Mouse (Mus musculus): ENCODE results near the gene Gba2. TPM values are rescaled to one million over a fixed set of nuclear protein-coding genes. Genes with fewer than 3 reads are reported as not detected.

The Gba2 gene
- polyA plus RNA-seq, 1 experiment from 2014 or later, result 50.5 TPM

DNA sequence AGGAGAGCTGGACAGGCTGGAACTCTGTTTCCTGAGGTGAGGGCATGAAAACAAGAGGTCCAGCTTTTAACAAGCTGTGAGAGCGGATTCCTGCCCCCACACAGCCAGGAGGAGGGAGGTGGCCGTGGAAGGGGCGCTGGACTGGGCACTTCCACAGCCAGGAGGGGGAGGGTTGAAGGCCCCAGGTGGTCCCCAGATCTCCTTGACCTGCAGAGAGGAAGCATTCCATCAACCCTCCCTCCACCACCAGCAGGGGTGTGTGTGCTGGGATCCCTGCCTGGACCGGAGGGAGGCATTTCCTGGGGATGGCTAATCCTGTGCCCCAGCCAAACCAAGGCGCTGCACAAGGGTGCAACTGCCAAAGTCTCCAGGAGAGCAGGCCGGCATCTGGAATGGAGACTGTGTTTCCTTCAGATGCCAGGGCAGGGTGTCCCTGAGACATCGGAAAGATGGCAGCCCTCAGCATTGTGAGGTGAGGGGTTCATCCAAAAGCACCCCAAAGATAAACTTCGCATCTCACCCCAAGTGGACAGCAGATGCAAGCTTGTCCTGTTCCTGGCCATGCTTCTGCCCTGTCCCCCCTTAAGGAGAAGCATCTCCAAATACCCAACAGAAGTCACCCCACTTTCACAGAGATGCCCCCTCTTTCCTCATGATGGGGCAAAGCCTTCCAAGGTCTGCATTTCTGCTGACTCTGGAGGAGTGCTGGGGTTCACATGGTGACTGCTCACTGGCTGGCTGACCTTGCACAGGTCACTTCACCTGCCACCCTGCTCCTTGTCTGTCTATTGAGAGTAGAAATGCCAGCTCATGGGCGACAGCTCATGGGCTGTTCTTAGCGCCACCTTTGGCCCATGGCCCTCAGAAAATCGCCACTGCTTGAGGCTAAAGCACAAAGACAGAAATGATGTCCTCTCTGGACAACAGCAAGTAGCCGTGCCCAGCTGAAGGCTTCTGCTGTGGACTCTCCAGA is 6.1 kb upstream of the Gba2 start, which contains the start of gene Msmp:
Gene Msmp, minus strand, starts transcription at position 51 of the 973 bp plus-strand sequence.
- Histone ChIP-seq H3K27me3 (ENCODE audit: control insufficient read depth, insufficient read depth, low read length) (no peaks in the 10 kb centered on the region), H3K9ac (replicated peaks; ENCODE audit: low read length) (no peak within 1 kb of the TSS), H3K36me3 (ENCODE audit: control insufficient read depth, insufficient read depth, low read length) (peaks cover 44% of the 10 kb centered on the region), H3K27ac (replicated peaks; ENCODE audit: low read depth, low read length) (no peak within 1 kb of the TSS), H3K4me2 (ENCODE audit: low read length) (no peak within 1 kb of the TSS), H3K4me1 (ENCODE audit: control insufficient read depth, insufficient read depth, low read length) (peaks cover 3% of the 10 kb centered on the region; the same call in 1 of the 2 replicates), H3K4me3 (replicated peaks; ENCODE audit: low read depth, low read length) (no peak within 1 kb of the TSS), H3K9me3 (ENCODE audit: control insufficient read depth, low read length) (no peaks in the 10 kb centered on the region)
- 76% methylated on average over 12 of the region's 12 CpGs for WGBS
- no peak for ATAC-seq (ENCODE audit: low FRiP score, low TSS enrichment)
- DNase-seq, result no peak

DNA sequence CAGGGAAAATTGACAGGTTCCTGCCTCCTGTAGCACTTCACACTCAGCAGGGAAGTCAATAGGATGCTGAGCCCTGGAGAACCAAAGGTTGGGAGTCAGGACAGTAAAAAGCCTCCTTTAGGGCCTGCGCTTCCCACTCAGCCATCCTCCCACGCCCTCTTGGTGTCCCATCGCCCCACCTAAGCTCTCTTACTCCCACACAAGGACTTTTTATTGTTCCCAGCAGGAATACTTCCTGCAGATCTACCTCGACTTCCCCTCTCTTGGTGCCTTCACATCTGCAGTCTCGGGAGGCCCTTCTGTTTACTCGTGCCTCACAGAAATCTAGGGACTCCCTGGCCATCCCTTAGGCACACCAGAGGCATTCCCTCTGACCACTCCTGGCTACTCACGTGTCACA is 4.7 kb upstream of the Gba2 start:
- no peak for DNase-seq
- Histone ChIP-seq H3K9ac (replicated peaks; ENCODE audit: low read length) (no peak overlapping the region), H3K4me2 (ENCODE audit: low read length) (no peak overlapping the region), H3K4me3 (replicated peaks; ENCODE audit: low read depth, low read length) (no peak overlapping the region), H3K27ac (replicated peaks; ENCODE audit: low read depth, low read length) (no peak overlapping the region), H3K9me3 (ENCODE audit: control insufficient read depth, low read length) (no peaks in the 10 kb centered on the region), H3K27me3 (ENCODE audit: control insufficient read depth, insufficient read depth, low read length) (no peaks in the 10 kb centered on the region), H3K36me3 (ENCODE audit: control insufficient read depth, insufficient read depth, low read length) (peaks cover 44% of the 10 kb centered on the region), H3K4me1 (ENCODE audit: control insufficient read depth, insufficient read depth, low read length) (peaks cover 6% of the 10 kb centered on the region; the same call in 1 of the 2 replicates)
- ATAC-seq (ENCODE audit: low FRiP score, low TSS enrichment), result no peak
- WGBS, result 78% methylated on average over 7 of the region's 7 CpGs

DNA sequence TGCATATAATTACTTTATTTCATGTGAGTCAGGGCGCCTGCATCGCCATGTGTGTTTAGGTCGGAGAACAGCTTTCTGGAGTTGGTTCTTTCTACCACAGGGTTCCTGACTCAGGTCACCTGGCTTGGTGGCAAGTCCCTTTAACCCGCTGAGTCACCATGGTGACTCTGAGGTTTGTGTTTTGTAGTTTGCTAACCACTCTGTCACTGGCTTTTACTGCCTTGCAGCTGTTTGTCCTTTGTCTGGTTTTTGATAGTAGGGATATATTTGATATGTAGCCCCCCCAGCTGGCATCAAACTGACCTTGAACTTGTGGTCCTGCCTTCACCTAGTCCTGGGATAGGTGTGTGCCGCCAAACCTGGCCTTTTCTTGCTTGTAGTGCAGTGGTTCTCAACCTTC is 3.6 kb upstream of the Gba2 start:
- H3K4me1 ChIP-seq (ENCODE audit: control insufficient read depth, insufficient read depth, low read length), result peaks cover 12% of the 10 kb centered on the region
- WGBS, result 96% methylated on average over 5 of the region's 5 CpGs
- peaks cover 44% of the 10 kb centered on the region for H3K36me3 ChIP-seq (ENCODE audit: control insufficient read depth, insufficient read depth, low read length)
- H3K9me3 ChIP-seq (ENCODE audit: control insufficient read depth, low read length), result no peaks in the 10 kb centered on the region
- H3K9ac ChIP-seq (replicated peaks; ENCODE audit: low read length), result no peak overlapping the region
- no peak for DNase-seq
- ATAC-seq (ENCODE audit: low FRiP score, low TSS enrichment), result no peak
- no peak overlapping the region for H3K27ac ChIP-seq (replicated peaks; ENCODE audit: low read depth, low read length)
- no peaks in the 10 kb centered on the region for H3K27me3 ChIP-seq (ENCODE audit: control insufficient read depth, insufficient read depth, low read length)
- no peak overlapping the region for H3K4me2 ChIP-seq (ENCODE audit: low read length)
- H3K4me3 ChIP-seq (replicated peaks; ENCODE audit: low read depth, low read length), result no peak overlapping the region

DNA sequence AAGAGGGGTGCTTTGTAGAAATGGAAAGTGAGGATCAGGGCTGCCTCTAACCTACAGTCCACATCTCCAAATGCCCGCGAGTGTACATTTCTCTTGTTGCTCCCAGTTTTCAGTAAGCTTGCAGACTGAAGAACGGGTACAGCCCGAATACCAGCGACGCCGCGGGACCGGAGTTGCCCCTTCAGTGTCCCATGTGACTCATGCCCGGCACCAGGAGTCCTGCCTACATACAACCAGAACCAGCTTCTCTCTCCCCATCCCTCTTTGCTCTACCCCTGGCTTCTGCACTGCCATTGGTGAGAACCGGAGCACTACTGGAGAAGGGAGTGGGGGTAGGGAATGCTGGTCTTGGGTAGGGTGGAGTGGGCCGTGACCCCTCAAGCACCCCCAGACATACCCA is 2.7 kb upstream of the Gba2 start:
- ATAC-seq (ENCODE audit: low FRiP score, low TSS enrichment) (no peak), DNase-seq (no peak)
- no peak overlapping the region for H3K27ac ChIP-seq (replicated peaks; ENCODE audit: low read depth, low read length)
- H3K9me3 ChIP-seq (ENCODE audit: control insufficient read depth, low read length), result no peaks in the 10 kb centered on the region
- no peak overlapping the region for H3K9ac ChIP-seq (replicated peaks; ENCODE audit: low read length)
- no peak overlapping the region for H3K4me3 ChIP-seq (replicated peaks; ENCODE audit: low read depth, low read length)
- no peaks in the 10 kb centered on the region for H3K27me3 ChIP-seq (ENCODE audit: control insufficient read depth, insufficient read depth, low read length)
- H3K4me2 ChIP-seq (ENCODE audit: low read length), result no peak overlapping the region
- H3K4me1 ChIP-seq (ENCODE audit: control insufficient read depth, insufficient read depth, low read length), result peaks cover 21% of the 10 kb centered on the region
- H3K36me3 ChIP-seq (ENCODE audit: control insufficient read depth, insufficient read depth, low read length), result peaks cover 44% of the 10 kb centered on the region
- WGBS, result 95% methylated on average over 12 of the region's 12 CpGs

DNA sequence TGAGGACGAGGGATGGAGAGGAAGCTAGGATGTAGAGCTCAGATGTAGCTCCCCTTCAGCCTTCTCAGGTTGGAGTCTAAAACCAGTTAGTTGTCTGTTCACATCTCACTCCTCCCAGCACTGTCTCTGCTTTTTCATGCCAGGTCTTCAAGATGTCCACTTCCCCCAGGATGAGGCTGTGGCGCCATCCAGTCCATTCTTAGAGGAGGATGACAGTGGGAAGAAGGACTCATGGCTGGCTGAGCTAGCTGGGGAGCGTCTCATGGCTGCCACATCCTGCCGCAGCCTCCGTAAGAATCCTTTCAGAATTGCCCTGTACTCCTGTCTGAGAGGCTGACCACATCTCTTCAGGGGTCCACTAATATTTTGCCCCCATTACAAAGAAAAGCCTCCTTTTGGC is 2.0 kb upstream of the Gba2 start:
- DNase-seq (no peak), ATAC-seq (ENCODE audit: low FRiP score, low TSS enrichment) (no peak)
- Histone ChIP-seq H3K27ac (replicated peaks; ENCODE audit: low read depth, low read length) (no peak overlapping the region), H3K4me2 (ENCODE audit: low read length) (no peak overlapping the region), H3K9me3 (ENCODE audit: control insufficient read depth, low read length) (no peaks in the 10 kb centered on the region), H3K4me3 (replicated peaks; ENCODE audit: low read depth, low read length) (no peak overlapping the region), H3K36me3 (ENCODE audit: control insufficient read depth, insufficient read depth, low read length) (peaks cover 44% of the 10 kb centered on the region), H3K9ac (replicated peaks; ENCODE audit: low read length) (no peak overlapping the region), H3K4me1 (ENCODE audit: control insufficient read depth, insufficient read depth, low read length) (peaks cover 27% of the 10 kb centered on the region), H3K27me3 (ENCODE audit: control insufficient read depth, insufficient read depth, low read length) (no peaks in the 10 kb centered on the region)
- 93% methylated on average over 5 of the region's 5 CpGs for WGBS

DNA sequence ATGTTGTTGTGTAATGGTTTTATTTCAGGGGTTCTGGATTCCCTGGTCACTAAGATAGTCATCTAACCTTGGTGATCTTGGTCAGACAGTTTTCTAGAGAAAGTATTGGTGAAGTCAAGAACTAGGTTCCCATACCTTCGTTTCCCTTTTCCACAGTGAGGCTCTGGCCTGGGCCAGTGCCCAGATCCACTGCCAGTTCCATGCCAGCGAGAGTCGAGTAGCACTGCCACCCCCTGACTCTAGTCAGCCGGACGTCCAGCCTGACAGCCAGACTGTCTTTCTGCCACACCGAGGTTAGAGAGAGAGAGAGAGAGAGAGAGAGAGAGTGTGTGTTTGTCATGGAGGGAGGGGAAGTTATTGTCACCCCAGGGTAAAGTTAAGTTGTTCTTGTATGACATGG is 1.1 kb upstream of the Gba2 start:
- H3K27ac ChIP-seq (replicated peaks; ENCODE audit: low read depth, low read length), result no peak overlapping the region
- no peaks in the 10 kb centered on the region for H3K27me3 ChIP-seq (ENCODE audit: control insufficient read depth, insufficient read depth, low read length)
- peak overlapping the region; percentile 83 for H3K4me2 ChIP-seq (ENCODE audit: low read length)
- no peak overlapping the region; the same call in 1 of the 2 replicates for H3K9ac ChIP-seq (replicated peaks; ENCODE audit: low read length)
- no peak for DNase-seq
- no peak for ATAC-seq (ENCODE audit: low FRiP score, low TSS enrichment)
- no peaks in the 10 kb centered on the region for H3K9me3 ChIP-seq (ENCODE audit: control insufficient read depth, low read length)
- H3K4me3 ChIP-seq (replicated peaks; ENCODE audit: low read depth, low read length), result peak overlapping the region; percentile 85
- WGBS, result 82% methylated on average over 6 of the region's 6 CpGs
- H3K4me1 ChIP-seq (ENCODE audit: control insufficient read depth, insufficient read depth, low read length), result peaks cover 37% of the 10 kb centered on the region
- peaks cover 41% of the 10 kb centered on the region for H3K36me3 ChIP-seq (ENCODE audit: control insufficient read depth, insufficient read depth, low read length)

DNA sequence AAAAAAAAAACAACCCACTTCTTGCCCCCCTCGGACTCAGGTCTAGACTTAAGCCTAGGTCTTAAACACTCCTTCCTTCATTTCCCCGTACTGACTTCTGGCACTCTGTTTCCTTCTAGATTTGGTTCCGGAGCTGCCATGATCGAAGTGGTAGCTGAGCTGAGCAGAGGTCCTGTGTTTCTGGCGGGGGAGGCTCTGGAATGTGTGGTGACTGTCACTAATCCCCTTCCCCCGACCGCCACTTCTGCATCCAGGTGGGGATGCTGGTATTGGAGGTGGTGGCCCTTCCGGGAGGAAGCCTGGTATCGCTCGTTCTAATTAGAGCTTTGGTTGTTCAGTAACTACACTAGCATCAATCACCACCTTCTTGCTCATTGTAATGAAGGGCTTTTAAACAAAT is 583 bp upstream of the Gba2 start:
- Histone ChIP-seq H3K4me3 (replicated peaks; ENCODE audit: low read depth, low read length) (peak overlapping the region; percentile 85), H3K9me3 (ENCODE audit: control insufficient read depth, low read length) (no peaks in the 10 kb centered on the region), H3K9ac (replicated peaks; ENCODE audit: low read length) (peak overlapping the region; percentile 88), H3K4me2 (ENCODE audit: low read length) (peak overlapping the region; percentile 83), H3K4me1 (ENCODE audit: control insufficient read depth, insufficient read depth, low read length) (peaks cover 39% of the 10 kb centered on the region), H3K27ac (replicated peaks; ENCODE audit: low read depth, low read length) (peak overlapping the region; percentile 85), H3K36me3 (ENCODE audit: control insufficient read depth, insufficient read depth, low read length) (peaks cover 38% of the 10 kb centered on the region), H3K27me3 (ENCODE audit: control insufficient read depth, insufficient read depth, low read length) (no peaks in the 10 kb centered on the region)
- ATAC-seq (ENCODE audit: low FRiP score, low TSS enrichment) (no peak), DNase-seq (peak; percentile 24)
- WGBS, result 6% methylated on average over 10 of the region's 10 CpGs

DNA sequence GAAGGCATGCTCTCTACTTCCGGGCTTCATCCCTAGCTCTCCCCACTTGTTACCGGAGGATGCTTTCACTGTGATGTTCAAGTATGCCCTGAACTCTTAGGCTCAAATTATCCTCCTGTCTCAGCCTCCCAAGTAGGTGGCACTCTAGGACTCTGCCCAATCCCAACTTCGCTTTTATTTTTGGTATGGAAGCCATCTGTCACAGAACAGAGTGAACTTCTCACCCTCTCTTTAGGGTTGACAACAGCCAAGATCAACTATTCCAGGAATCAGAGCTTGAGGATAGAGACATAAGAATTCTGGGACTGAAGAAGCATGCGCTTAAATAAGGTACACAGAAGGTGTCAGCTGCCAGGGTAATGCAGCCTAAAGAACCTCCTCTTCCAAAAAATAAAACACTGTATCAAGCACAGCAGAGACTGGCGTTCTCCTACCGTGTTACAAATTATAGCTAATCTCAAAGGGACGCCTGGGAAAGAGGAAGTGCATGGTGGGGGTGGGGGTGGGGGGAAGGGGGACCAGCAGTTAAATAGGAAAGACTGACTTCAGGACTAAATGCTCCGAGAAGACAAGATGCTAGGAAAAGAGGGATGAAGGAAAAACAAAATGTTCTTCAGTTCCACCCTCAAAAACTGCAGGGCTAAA is 1.3 kb downstream of the Gba2 start:
- H3K9ac ChIP-seq (replicated peaks; ENCODE audit: low read length), result peak overlapping the region; percentile 88
- ATAC-seq (ENCODE audit: low FRiP score, low TSS enrichment) (no peak), DNase-seq (no peak)
- H3K4me3 ChIP-seq (replicated peaks; ENCODE audit: low read depth, low read length), result peak overlapping the region; percentile 85
- H3K27ac ChIP-seq (replicated peaks; ENCODE audit: low read depth, low read length), result no peak overlapping the region
- H3K4me2 ChIP-seq (ENCODE audit: low read length), result peak overlapping the region; percentile 83
- H3K36me3 ChIP-seq (ENCODE audit: control insufficient read depth, insufficient read depth, low read length), result peaks cover 38% of the 10 kb centered on the region
- H3K9me3 ChIP-seq (ENCODE audit: control insufficient read depth, low read length), result no peaks in the 10 kb centered on the region
- no peaks in the 10 kb centered on the region for H3K27me3 ChIP-seq (ENCODE audit: control insufficient read depth, insufficient read depth, low read length)
- H3K4me1 ChIP-seq (ENCODE audit: control insufficient read depth, insufficient read depth, low read length), result peaks cover 39% of the 10 kb centered on the region
- 62% methylated on average over 8 of the region's 8 CpGs for WGBS

All from midbrain, embryonic 14.5 days (tissue).